8 mouse cellular contexts compared by ENCODE assay signal in the genomic region with DNA sequence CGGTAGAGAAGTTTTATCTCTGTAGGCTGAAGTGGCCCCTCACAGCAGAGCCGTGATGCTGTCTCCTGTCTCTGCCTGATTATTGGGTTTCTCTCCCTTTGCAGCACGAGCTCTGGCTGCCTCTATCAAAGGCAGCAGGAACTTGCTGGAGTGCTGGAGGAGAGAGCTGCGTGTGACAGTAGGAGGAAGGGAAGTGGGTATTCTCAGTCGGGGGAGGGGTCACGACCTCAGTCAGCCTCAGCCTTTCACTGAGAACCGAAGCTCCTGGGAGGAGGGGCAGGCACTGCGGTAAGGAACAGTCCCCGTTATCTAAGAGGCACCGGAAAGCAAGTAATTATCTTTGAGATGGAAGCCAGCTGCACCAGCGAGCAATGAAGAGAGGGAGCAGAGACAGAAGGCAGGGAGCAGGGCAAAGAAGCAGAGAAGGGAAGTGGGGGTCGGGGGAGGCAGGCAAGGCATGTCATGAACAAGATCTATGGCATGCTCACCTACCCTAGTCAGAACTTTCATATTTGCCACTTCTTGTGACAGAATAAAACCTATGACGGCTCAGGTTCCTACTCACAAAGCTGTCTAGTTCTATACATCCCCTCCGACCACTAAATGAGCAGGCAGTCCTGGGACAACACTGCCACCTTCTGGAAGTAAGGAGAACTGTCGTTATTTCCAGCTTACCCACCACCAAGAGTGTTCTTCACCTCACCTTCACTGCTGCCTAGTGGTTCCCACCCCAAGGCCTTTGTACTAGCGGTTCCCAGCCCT.
DNase-seq lines count a peak whose midpoint lies in the region; ATAC-seq and TF ChIP-seq lines count a peak whose summit lies in the region.

No protein-coding gene starts in this region.

- H3K27ac ChIP-seq in layer of hippocampus, adult 2 months: peak overlapping the region; percentile 86
- H3K27ac ChIP-seq in forebrain, embryonic 12.5 days: peak overlapping the region; percentile 79
- H3K27ac ChIP-seq in liver, embryonic 11.5 days (ENCODE audit: low read depth, low read length): peak overlapping the region; percentile 83

- peak overlapping the region; percentile 53 for H3K4me3 ChIP-seq in layer of hippocampus, adult 2 months
- peak overlapping the region; percentile 29 for H3K4me3 ChIP-seq in forebrain, embryonic 12.5 days (replicated peaks)
- H3K4me3 ChIP-seq in liver, embryonic 11.5 days (ENCODE audit: low read depth, low read length): peak overlapping the region; percentile 34

- H3K4me1 ChIP-seq in forebrain, embryonic 12.5 days: peaks cover 23% of the 10 kb centered on the region
- peaks cover 28% of the 10 kb centered on the region for H3K4me1 ChIP-seq in liver, embryonic 11.5 days (replicated peaks; ENCODE audit: control insufficient read depth, insufficient read depth, low read length)

- 6% methylated on average over 16 of the region's 16 CpGs for WGBS in forebrain, embryonic 12.5 days
- WGBS in liver, embryonic 11.5 days: 2% methylated on average over 16 of the region's 16 CpGs

- no peaks in the 10 kb centered on the region for H3K9me3 ChIP-seq in forebrain, embryonic 12.5 days
- H3K9me3 ChIP-seq in liver, embryonic 11.5 days (ENCODE audit: control insufficient read depth, low read length): no peaks in the 10 kb centered on the region

- peak; percentile 50 to 58 for DNase-seq in layer of hippocampus, adult 2 months (ENCODE audit: low spot score in 2 of 2)
- no peak for DNase-seq in layer of hippocampus, adult 11-12 months (ENCODE audit: low spot score)
- DNase-seq in brain, adult 2 months (ENCODE audit: low read depth, low spot score): peak; percentile 83
- peak; percentile 50 for DNase-seq in hindlimb bud, embryonic 11.5 days (ENCODE audit: extremely low spot score, low read depth, low spot score)
- peak; percentile 85 for DNase-seq in liver, embryonic 11.5 days (ENCODE audit: low spot score)
- DNase-seq in natural killer cell, adult 2 months (ENCODE audit: low spot score in 2 of 2): peak; percentile 46 to 57
- DNase-seq in thymus, postnatal 36 days: peak; percentile 74 to 85

- peak; percentile 96 for TF ChIP-seq CTCF in layer of hippocampus, adult 2 months (conservative IDR thresholded peaks at IDR 0.05)

- H3K4me2 ChIP-seq in forebrain, embryonic 12.5 days: peak overlapping the region; percentile 54
- peak overlapping the region; percentile 72 for H3K4me2 ChIP-seq in liver, embryonic 11.5 days

- no peaks in the 10 kb centered on the region for H3K36me3 ChIP-seq in forebrain, embryonic 12.5 days (replicated peaks)
- no peaks in the 10 kb centered on the region for H3K36me3 ChIP-seq in liver, embryonic 11.5 days (ENCODE audit: control insufficient read depth, insufficient read depth, low read length)

- H3K9ac ChIP-seq in forebrain, embryonic 12.5 days: peak overlapping the region; percentile 42; the same call in 1 of the 2 replicates
- peak overlapping the region; percentile 48 for H3K9ac ChIP-seq in liver, embryonic 11.5 days (ENCODE audit: low read depth, low read length)

- ATAC-seq in forebrain, embryonic 12.5 days (ENCODE audit: low FRiP score): peak; percentile 78
- peak; percentile 86 for ATAC-seq in liver, embryonic 11.5 days (replicated peaks; ENCODE audit: low FRiP score)

- no peaks in the 10 kb centered on the region for H3K27me3 ChIP-seq in forebrain, embryonic 12.5 days
- no peaks in the 10 kb centered on the region for H3K27me3 ChIP-seq in liver, embryonic 11.5 days (replicated peaks; ENCODE audit: control insufficient read depth, insufficient read depth, low read length)
